Mouse (Mus musculus): ENCODE results near the gene Sbk2. TPM values are rescaled to one million over a fixed set of nuclear protein-coding genes. Genes with fewer than 3 reads are reported as not detected.
"Not testable (repeated sequence)": the region's sequence is repeated elsewhere in the genome, so short reads cannot be mapped to it uniquely, and the experiment has no call there.

The Sbk2 gene
- 0.25 TPM in 1 of 2 replicates, not detected in the other for polyA plus RNA-seq (2015; fragmentation: Nextera tagmentation; extraction: Ambion mirVana)

GRCm38 (mm10) chr7:4964272-4964671, at the start of gene Sbk2:
Sbk2 (minus strand) TSS chr7:4964406.
- Histone ChIP-seq H3K4me2 (0 out of 2 replicates have a peak within 1 kb of the TSS, but pooled peaks have one; percentile 6), H3K9ac (no peak within 1 kb of the TSS), H3K4me1 (replicated peaks) (no peaks in the 10 kb centered on the region; the same call in 1 of the 2 replicates), H3K27ac (no peak within 1 kb of the TSS), H3K4me3 (no peak within 1 kb of the TSS), H3K9me3 (no peaks in the 10 kb centered on the region), H3K27me3 (0 out of 2 replicates have a peak, but pooled peaks cover 4% of the 10 kb centered on the region), H3K36me3 (no peaks in the 10 kb centered on the region)
- ATAC-seq (ENCODE audit: low FRiP score), result 0 out of 2 replicates have a peak, but pooled peaks have one; percentile 43
- 9% methylated on average over 10 of the region's 10 CpGs for WGBS

GRCm38 (mm10) chr7:5012681-5013513, 48.7 kb upstream of the Sbk2 start:
- H3K4me3 ChIP-seq, result 0 out of 2 replicates have a peak overlapping the region, but pooled peaks have one; percentile 0
- no peak overlapping the region for H3K27ac ChIP-seq
- H3K9me3 ChIP-seq, result no peaks in the 10 kb centered on the region
- H3K36me3 ChIP-seq, result peaks cover 56% of the 10 kb centered on the region
- no peaks in the 10 kb centered on the region for H3K27me3 ChIP-seq
- no peak overlapping the region for H3K9ac ChIP-seq
- no peak overlapping the region; the same call in 1 of the 2 replicates for H3K4me2 ChIP-seq
- 93% methylated on average over 27 of the region's 27 CpGs for WGBS
- H3K4me1 ChIP-seq (replicated peaks), result peaks cover 13% of the 10 kb centered on the region
- no peak for ATAC-seq (ENCODE audit: low FRiP score)

GRCm38 (mm10) chr7:5008229-5008628, 44.0 kb upstream of the Sbk2 start:
- Histone ChIP-seq H3K4me2 (no peak overlapping the region), H3K9ac (no peak overlapping the region), H3K27me3 (no peaks in the 10 kb centered on the region), H3K4me3 (no peak overlapping the region), H3K9me3 (no peaks in the 10 kb centered on the region), H3K36me3 (peaks cover 68% of the 10 kb centered on the region), H3K4me1 (replicated peaks) (peaks cover 3% of the 10 kb centered on the region; the same call in 1 of the 2 replicates), H3K27ac (no peak overlapping the region)
- no peak for ATAC-seq (ENCODE audit: low FRiP score)
- WGBS, result 97% methylated on average over 26 of the region's 26 CpGs

GRCm38 (mm10) chr7:5002876-5003275, 38.7 kb upstream of the Sbk2 start:
- H3K9ac ChIP-seq; H3K27me3 ChIP-seq; H3K4me1 ChIP-seq (replicated peaks); H3K9me3 ChIP-seq; ATAC-seq (ENCODE audit: low FRiP score); H3K4me2 ChIP-seq; H3K4me3 ChIP-seq; H3K27ac ChIP-seq: not testable (repeated sequence)
- 74% methylated on average over 8 of the region's 8 CpGs for WGBS
- H3K36me3 ChIP-seq, result peaks cover 18% of the 10 kb centered on the region

- 75% methylated on average over 2 of the region's 2 CpGs for WGBS
- no peak overlapping the region for H3K27ac ChIP-seq
- H3K9me3 ChIP-seq, result no peaks in the 10 kb centered on the region
- no peak for ATAC-seq (ENCODE audit: low FRiP score)
- no peak overlapping the region for H3K4me2 ChIP-seq
- no peaks in the 10 kb centered on the region for H3K27me3 ChIP-seq
- H3K4me3 ChIP-seq, result no peak overlapping the region
- H3K36me3 ChIP-seq, result no peaks in the 10 kb centered on the region
- H3K9ac ChIP-seq, result no peak overlapping the region
- peaks cover 14% of the 10 kb centered on the region for H3K4me1 ChIP-seq (replicated peaks)
Measured at GRCm38 (mm10) chr7:4999876-5000275, 35.7 kb upstream of the Sbk2 start.

- no peak for ATAC-seq (ENCODE audit: low FRiP score)
- Histone ChIP-seq H3K4me3 (peak overlapping the region; percentile 82), H3K9me3 (no peaks in the 10 kb centered on the region), H3K4me1 (replicated peaks) (peaks cover 37% of the 10 kb centered on the region), H3K4me2 (peak overlapping the region; percentile 95), H3K27me3 (peaks cover 16% of the 10 kb centered on the region), H3K27ac (peak overlapping the region; percentile 86), H3K9ac (peak overlapping the region; percentile 93), H3K36me3 (peaks cover 22% of the 10 kb centered on the region)
- WGBS, result 67% methylated on average over 8 of the region's 8 CpGs
Measured at GRCm38 (mm10) chr7:4996934-4997333, 32.7 kb upstream of the Sbk2 start.

GRCm38 (mm10) chr7:4996003-4996895, 32.0 kb upstream of the Sbk2 start, which contains the start of gene Zfp579:
Zfp579 (minus strand) TSS chr7:4996158.
- Histone ChIP-seq H3K9ac (peak within 1 kb of the TSS; percentile 93), H3K4me2 (peak within 1 kb of the TSS; percentile 95), H3K27ac (peak within 1 kb of the TSS; percentile 86), H3K9me3 (no peaks in the 10 kb centered on the region), H3K4me3 (peak within 1 kb of the TSS; percentile 82), H3K4me1 (replicated peaks) (peaks cover 37% of the 10 kb centered on the region), H3K36me3 (peaks cover 29% of the 10 kb centered on the region), H3K27me3 (peaks cover 16% of the 10 kb centered on the region)
- 5% methylated on average over 17 of the region's 26 CpGs for WGBS
- ATAC-seq (ENCODE audit: low FRiP score), result peak; percentile 89

- WGBS, result 8% methylated on average over 19 of the region's 19 CpGs
- H3K4me1 ChIP-seq (replicated peaks), result peaks cover 37% of the 10 kb centered on the region
- H3K4me2 ChIP-seq, result peak overlapping the region; percentile 95
- H3K4me3 ChIP-seq, result peak overlapping the region; percentile 82
- H3K36me3 ChIP-seq, result peaks cover 37% of the 10 kb centered on the region
- ATAC-seq (ENCODE audit: low FRiP score), result no peak
- peaks cover 16% of the 10 kb centered on the region for H3K27me3 ChIP-seq
- peak overlapping the region; percentile 93 for H3K9ac ChIP-seq
- H3K27ac ChIP-seq, result peak overlapping the region; percentile 86
- H3K9me3 ChIP-seq, result peaks cover 3% of the 10 kb centered on the region; the same call in 1 of the 2 replicates
Measured at GRCm38 (mm10) chr7:4995268-4996002, 31.2 kb upstream of the Sbk2 start.

DNA sequence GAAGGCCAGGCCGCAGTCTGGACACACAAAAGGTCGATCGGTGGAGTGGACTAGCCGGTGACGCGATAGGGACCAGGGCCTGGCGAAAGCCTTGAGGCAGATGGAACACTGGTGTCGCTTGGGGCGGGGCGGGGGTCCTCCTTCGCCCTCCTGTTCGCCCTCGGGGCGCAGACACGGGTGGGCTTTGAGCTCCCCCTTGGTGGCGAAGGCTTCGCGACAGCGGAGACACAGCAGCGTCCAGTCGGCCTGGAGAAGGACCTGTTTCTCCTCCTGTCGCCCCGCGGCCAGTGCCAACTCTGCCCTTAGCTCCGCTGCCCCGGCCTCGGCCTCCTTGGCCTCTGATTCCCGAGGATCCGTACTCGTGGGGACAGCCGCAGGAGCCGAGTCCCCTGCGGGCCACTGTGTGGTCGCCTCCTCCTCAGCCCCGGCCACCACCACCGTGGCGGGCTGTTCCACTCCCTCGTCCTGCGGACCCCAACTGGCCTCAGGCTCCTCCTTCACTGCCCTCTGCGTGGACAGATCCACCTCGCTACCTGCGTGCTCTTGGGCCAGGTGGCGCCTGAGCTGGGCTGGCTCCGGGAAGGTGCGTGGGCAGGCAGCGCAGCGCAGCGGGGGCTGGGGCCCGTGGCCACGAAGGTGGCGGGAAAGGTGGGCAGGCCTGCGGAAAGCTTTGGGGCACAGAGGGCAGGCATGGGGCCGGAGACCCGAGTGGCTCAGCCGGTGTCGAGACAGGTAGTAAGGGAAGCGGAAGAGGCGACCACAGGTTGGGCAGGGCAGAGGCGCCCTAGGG, 30.0 kb upstream of the Sbk2 start:
- Histone ChIP-seq H3K27me3 (peaks cover 16% of the 10 kb centered on the region), H3K4me3 (peak overlapping the region; percentile 82), H3K36me3 (peaks cover 38% of the 10 kb centered on the region), H3K4me1 (replicated peaks) (peaks cover 37% of the 10 kb centered on the region), H3K9me3 (peaks cover 7% of the 10 kb centered on the region), H3K9ac (peak overlapping the region; percentile 93), H3K27ac (no peak overlapping the region), H3K4me2 (peak overlapping the region; percentile 95)
- WGBS, result 47% methylated on average over 59 of the region's 59 CpGs
- no peak for ATAC-seq (ENCODE audit: low FRiP score)

GRCm38 (mm10) chr7:4993347-4993998, 29.3 kb upstream of the Sbk2 start:
- Histone ChIP-seq H3K4me3 (peak overlapping the region; percentile 82), H3K9ac (peak overlapping the region; percentile 93), H3K4me1 (replicated peaks) (peaks cover 37% of the 10 kb centered on the region), H3K27me3 (peaks cover 16% of the 10 kb centered on the region), H3K9me3 (peaks cover 7% of the 10 kb centered on the region), H3K4me2 (peak overlapping the region; percentile 95), H3K36me3 (peaks cover 38% of the 10 kb centered on the region), H3K27ac (no peak overlapping the region)
- 30% methylated on average over 54 of the region's 55 CpGs for WGBS
- ATAC-seq (ENCODE audit: low FRiP score), result no peak
